Mouse (Mus musculus): Measurements from ENCODE around the gene Ppp1r27. TPM values are rescaled to one million over a fixed set of nuclear protein-coding genes. Genes with fewer than 3 reads are reported as not detected.
"Not testable (repeated sequence)": the region's sequence is repeated elsewhere in the genome, so short reads cannot be mapped to it uniquely, and the experiment has no call there.

The Ppp1r27 gene
- total and polyA plus RNA-seq, 2 experiments from 2014 or later, result not detected

- Histone ChIP-seq H3K4me2 (ENCODE audit: low read depth, low read length, poor library complexity, severe bottlenecking) (no peak overlapping the region), H3K9me3 (ENCODE audit: low read length) (no peaks in the 10 kb centered on the region), H3K27ac (ENCODE audit: low read depth, low read length) (no peak overlapping the region), H3K36me3 (ENCODE audit: insufficient read depth, low read length) (peaks cover 81% of the 10 kb centered on the region), H3K27me3 (ENCODE audit: insufficient read depth, low read length) (no peaks in the 10 kb centered on the region), H3K4me3 (ENCODE audit: low read depth, low read length) (no peak overlapping the region), H3K9ac (replicated peaks; ENCODE audit: low read length, poor library complexity, severe bottlenecking) (no peak overlapping the region), H3K4me1 (ENCODE audit: insufficient read depth, low read length) (no peaks in the 10 kb centered on the region)
- no peak for ATAC-seq (ENCODE audit: low FRiP score)
- 96% methylated on average over 13 of the region's 13 CpGs for WGBS
- no peak for TF ChIP-seq CTCF (IDR thresholded peaks at IDR 0.05)
- DNase-seq (ENCODE audit: low spot score), result no peak
Measured at GRCm38 (mm10) chr11:120562949-120563348, 12.0 kb upstream of the Ppp1r27 start.

GRCm38 (mm10) chr11:120560952-120561728 is 10.2 kb upstream of the Ppp1r27 start:
- 95% methylated on average over 13 of the region's 13 CpGs for WGBS

GRCm38 (mm10) chr11:120558843-120559242 is 7.9 kb upstream of the Ppp1r27 start:
- WGBS, result 95% methylated on average over 6 of the region's 6 CpGs
- H3K27ac ChIP-seq (ENCODE audit: low read depth, low read length); H3K4me3 ChIP-seq (ENCODE audit: low read depth, low read length); H3K4me2 ChIP-seq (ENCODE audit: low read depth, low read length, poor library complexity, severe bottlenecking); H3K9ac ChIP-seq (replicated peaks; ENCODE audit: low read length, poor library complexity, severe bottlenecking); H3K9me3 ChIP-seq (ENCODE audit: low read length); ATAC-seq (ENCODE audit: low FRiP score); H3K4me1 ChIP-seq (ENCODE audit: insufficient read depth, low read length); H3K27me3 ChIP-seq (ENCODE audit: insufficient read depth, low read length); DNase-seq (ENCODE audit: low spot score): not testable (repeated sequence)
- peaks cover 46% of the 10 kb centered on the region for H3K36me3 ChIP-seq (ENCODE audit: insufficient read depth, low read length)

More at GRCm38 (mm10) chr11:120560952-120561728, 10.2 kb upstream of the Ppp1r27 start:
- TF ChIP-seq CTCF (IDR thresholded peaks at IDR 0.05), result no peak
- Histone ChIP-seq H3K27me3 (ENCODE audit: insufficient read depth, low read length) (no peaks in the 10 kb centered on the region), H3K4me3 (ENCODE audit: low read depth, low read length) (no peak overlapping the region), H3K9me3 (ENCODE audit: low read length) (no peaks in the 10 kb centered on the region), H3K9ac (replicated peaks; ENCODE audit: low read length, poor library complexity, severe bottlenecking) (no peak overlapping the region), H3K4me1 (ENCODE audit: insufficient read depth, low read length) (no peaks in the 10 kb centered on the region), H3K27ac (ENCODE audit: low read depth, low read length) (no peak overlapping the region), H3K4me2 (ENCODE audit: low read depth, low read length, poor library complexity, severe bottlenecking) (no peak overlapping the region), H3K36me3 (ENCODE audit: insufficient read depth, low read length) (peaks cover 65% of the 10 kb centered on the region)
- ATAC-seq (ENCODE audit: low FRiP score) (no peak), DNase-seq (ENCODE audit: low spot score) (no peak)

GRCm38 (mm10) chr11:120555260-120555659 is 4.3 kb upstream of the Ppp1r27 start:
- no peak overlapping the region for H3K9ac ChIP-seq (replicated peaks; ENCODE audit: low read length, poor library complexity, severe bottlenecking)
- no peaks in the 10 kb centered on the region for H3K4me1 ChIP-seq (ENCODE audit: insufficient read depth, low read length)
- no peaks in the 10 kb centered on the region for H3K9me3 ChIP-seq (ENCODE audit: low read length)
- H3K27ac ChIP-seq (ENCODE audit: low read depth, low read length), result no peak overlapping the region
- WGBS, result 81% methylated on average over 2 of the region's 2 CpGs
- TF ChIP-seq CTCF (IDR thresholded peaks at IDR 0.05), result no peak
- no peak for DNase-seq (ENCODE audit: low spot score)
- no peak for ATAC-seq (ENCODE audit: low FRiP score)
- no peak overlapping the region for H3K4me2 ChIP-seq (ENCODE audit: low read depth, low read length, poor library complexity, severe bottlenecking)
- no peak overlapping the region for H3K4me3 ChIP-seq (ENCODE audit: low read depth, low read length)
- peaks cover 11% of the 10 kb centered on the region for H3K36me3 ChIP-seq (ENCODE audit: insufficient read depth, low read length)
- H3K27me3 ChIP-seq (ENCODE audit: insufficient read depth, low read length), result no peaks in the 10 kb centered on the region

DNA sequence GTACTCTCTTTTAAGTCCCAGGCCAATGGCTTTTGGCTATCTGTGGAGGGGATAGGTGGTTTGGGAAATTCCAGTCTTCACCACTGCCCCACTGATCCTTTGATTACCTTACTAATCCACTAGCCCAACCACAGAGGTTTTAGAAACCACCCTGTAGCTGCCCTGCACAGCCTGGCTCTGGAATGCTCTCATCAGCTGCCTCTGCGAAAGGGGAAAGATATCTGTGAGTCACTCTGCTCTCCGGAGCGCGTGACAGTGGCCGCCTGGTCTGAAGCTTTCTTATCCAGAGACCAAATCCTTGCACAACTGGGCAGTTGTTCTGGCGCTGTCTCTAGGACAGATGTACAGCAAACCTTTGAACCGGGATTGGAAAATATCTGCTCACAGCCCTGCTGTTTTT is 3.9 kb upstream of the Ppp1r27 start:
- Histone ChIP-seq H3K4me2 (ENCODE audit: low read depth, low read length, poor library complexity, severe bottlenecking) (no peak overlapping the region), H3K4me3 (ENCODE audit: low read depth, low read length) (no peak overlapping the region), H3K27ac (ENCODE audit: low read depth, low read length) (no peak overlapping the region), H3K9me3 (ENCODE audit: low read length) (no peaks in the 10 kb centered on the region), H3K27me3 (ENCODE audit: insufficient read depth, low read length) (no peaks in the 10 kb centered on the region), H3K9ac (replicated peaks; ENCODE audit: low read length, poor library complexity, severe bottlenecking) (no peak overlapping the region), H3K36me3 (ENCODE audit: insufficient read depth, low read length) (peaks cover 7% of the 10 kb centered on the region; the same call in 1 of the 2 replicates), H3K4me1 (ENCODE audit: insufficient read depth, low read length) (peaks cover 4% of the 10 kb centered on the region)
- WGBS, result 77% methylated on average over 7 of the region's 7 CpGs
- DNase-seq (ENCODE audit: low spot score), result no peak
- ATAC-seq (ENCODE audit: low FRiP score), result no peak
- no peak for TF ChIP-seq CTCF (IDR thresholded peaks at IDR 0.05)

- no peak for TF ChIP-seq CTCF (IDR thresholded peaks at IDR 0.05)
- Histone ChIP-seq H3K36me3 (ENCODE audit: insufficient read depth, low read length) (no peaks in the 10 kb centered on the region), H3K27ac (ENCODE audit: low read depth, low read length) (no peak overlapping the region), H3K4me1 (ENCODE audit: insufficient read depth, low read length) (peaks cover 14% of the 10 kb centered on the region), H3K4me3 (ENCODE audit: low read depth, low read length) (no peak overlapping the region), H3K4me2 (ENCODE audit: low read depth, low read length, poor library complexity, severe bottlenecking) (no peak overlapping the region), H3K9me3 (ENCODE audit: low read length) (no peaks in the 10 kb centered on the region), H3K27me3 (ENCODE audit: insufficient read depth, low read length) (no peaks in the 10 kb centered on the region), H3K9ac (replicated peaks; ENCODE audit: low read length, poor library complexity, severe bottlenecking) (no peak overlapping the region)
- ATAC-seq (ENCODE audit: low FRiP score), result no peak
- 82% methylated on average over 5 of the region's 5 CpGs for WGBS
- no peak for DNase-seq (ENCODE audit: low spot score)
Measured at GRCm38 (mm10) chr11:120552736-120553135, 1.8 kb upstream of the Ppp1r27 start.
